Mouse (Mus musculus): ENCODE measurements around the gene Nln. TPM values are rescaled to one million over a fixed set of nuclear protein-coding genes. Genes with fewer than 3 reads are reported as not detected.

Nln gene
- polyA plus RNA-seq, 1 experiment, result 57.6 TPM

DNA sequence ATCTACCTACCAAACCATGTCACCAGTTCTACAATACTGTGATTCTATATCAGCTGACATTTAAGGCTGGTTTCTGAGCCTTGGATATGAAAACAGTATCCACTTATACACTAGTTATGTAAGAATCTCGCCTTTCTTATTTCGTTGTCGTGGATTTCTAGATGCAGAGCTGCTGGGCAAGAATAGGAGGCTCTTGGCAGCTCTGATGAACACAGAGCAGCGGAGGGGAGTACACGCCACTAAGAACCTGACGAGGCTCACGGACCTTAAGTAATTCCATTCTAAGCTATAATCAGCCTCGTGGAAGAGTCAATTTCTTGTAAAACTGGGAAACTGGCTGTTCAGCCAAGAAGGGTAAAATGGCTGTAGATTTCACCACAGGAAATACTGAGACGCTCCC is 37.1 kb downstream of the Nln start:
- H3K27ac ChIP-seq (ENCODE audit: insufficient read depth, low read length), result no peak overlapping the region
- H3K36me3 ChIP-seq (ENCODE audit: control insufficient read depth, insufficient read depth, low read length, poor library complexity, severe bottlenecking), result peaks cover 9% of the 10 kb centered on the region; the same call in 1 of the 2 replicates
- H3K4me3 ChIP-seq (ENCODE audit: low read depth, low read length), result no peak overlapping the region
- H3K9ac ChIP-seq (ENCODE audit: low read depth, poor library complexity, severe bottlenecking), result no peak overlapping the region
- no peaks in the 10 kb centered on the region for H3K4me1 ChIP-seq (ENCODE audit: control insufficient read depth, insufficient read depth, low read length)
- no peaks in the 10 kb centered on the region for H3K27me3 ChIP-seq (ENCODE audit: control insufficient read depth, insufficient read depth, low read length, poor library complexity, severe bottlenecking)
- no peaks in the 10 kb centered on the region for H3K9me3 ChIP-seq (replicated peaks; ENCODE audit: control insufficient read depth, insufficient read depth, low read length, poor library complexity, severe bottlenecking)
- TF ChIP-seq POLR2A (IDR thresholded peaks at IDR 0.05; ENCODE audit: insufficient read depth, low read length) (no peak), EP300 (IDR thresholded peaks at IDR 0.05; ENCODE audit: insufficient read depth, low read depth, low read length) (no peak), CTCF (IDR thresholded peaks at IDR 0.05; ENCODE audit: low read depth, low read length) (no peak)

DNA sequence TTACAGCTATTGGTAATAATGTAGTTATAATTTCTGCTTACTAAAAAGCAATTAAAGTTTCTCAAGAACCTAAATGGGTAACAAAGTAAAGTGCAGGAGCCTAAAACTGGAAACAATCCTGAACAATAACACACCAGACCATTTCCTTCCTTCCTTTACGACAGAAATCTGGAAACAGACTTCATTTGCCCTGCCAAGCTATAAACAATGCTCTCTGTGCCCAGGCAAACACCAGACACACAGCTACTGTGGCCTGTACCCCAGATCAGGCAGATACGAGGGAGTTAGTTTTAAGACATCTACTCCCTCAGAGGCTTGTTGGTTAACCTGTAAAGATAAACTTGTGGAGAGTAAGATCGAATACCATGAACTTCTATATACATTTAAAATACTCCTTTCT is 38.7 kb downstream of the Nln start:
- H3K27ac ChIP-seq (ENCODE audit: insufficient read depth, low read length), result no peak overlapping the region
- H3K9ac ChIP-seq (ENCODE audit: low read depth, poor library complexity, severe bottlenecking), result no peak overlapping the region
- H3K36me3 ChIP-seq (ENCODE audit: control insufficient read depth, insufficient read depth, low read length, poor library complexity, severe bottlenecking), result peaks cover 9% of the 10 kb centered on the region; the same call in 1 of the 2 replicates
- H3K27me3 ChIP-seq (ENCODE audit: control insufficient read depth, insufficient read depth, low read length, poor library complexity, severe bottlenecking), result no peaks in the 10 kb centered on the region
- no peaks in the 10 kb centered on the region for H3K9me3 ChIP-seq (replicated peaks; ENCODE audit: control insufficient read depth, insufficient read depth, low read length, poor library complexity, severe bottlenecking)
- H3K4me1 ChIP-seq (ENCODE audit: control insufficient read depth, insufficient read depth, low read length), result no peaks in the 10 kb centered on the region
- TF ChIP-seq CTCF (IDR thresholded peaks at IDR 0.05; ENCODE audit: low read depth, low read length) (no peak), EP300 (IDR thresholded peaks at IDR 0.05; ENCODE audit: insufficient read depth, low read depth, low read length) (no peak), POLR2A (IDR thresholded peaks at IDR 0.05; ENCODE audit: insufficient read depth, low read length) (no peak)
- H3K4me3 ChIP-seq (ENCODE audit: low read depth, low read length), result no peak overlapping the region

DNA sequence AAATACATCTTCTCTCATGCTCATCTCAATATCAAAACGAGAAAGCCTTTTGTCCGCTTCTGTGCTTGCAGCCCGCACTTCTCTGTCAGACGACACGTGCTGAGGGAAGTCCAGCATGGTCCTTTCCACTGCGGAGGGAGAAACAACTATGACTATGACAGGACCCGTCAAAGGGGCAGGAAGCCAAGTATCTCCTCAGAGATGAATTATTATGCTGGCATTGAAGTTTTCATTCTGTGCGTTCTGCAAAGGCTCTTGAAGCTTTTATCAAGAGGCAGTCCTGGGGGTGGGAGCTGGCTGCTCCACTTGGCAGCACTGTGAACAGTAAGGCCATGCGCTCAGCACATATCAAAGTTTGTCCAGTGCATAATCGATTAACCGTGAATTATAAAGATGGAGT is 40.2 kb downstream of the Nln start:
- H3K4me3 ChIP-seq (ENCODE audit: low read depth, low read length), result no peak overlapping the region
- no peak overlapping the region for H3K9ac ChIP-seq (ENCODE audit: low read depth, poor library complexity, severe bottlenecking)
- H3K4me1 ChIP-seq (ENCODE audit: control insufficient read depth, insufficient read depth, low read length), result no peaks in the 10 kb centered on the region
- peaks cover 9% of the 10 kb centered on the region; the same call in 1 of the 2 replicates for H3K36me3 ChIP-seq (ENCODE audit: control insufficient read depth, insufficient read depth, low read length, poor library complexity, severe bottlenecking)
- H3K27ac ChIP-seq (ENCODE audit: insufficient read depth, low read length), result no peak overlapping the region
- H3K9me3 ChIP-seq (replicated peaks; ENCODE audit: control insufficient read depth, insufficient read depth, low read length, poor library complexity, severe bottlenecking), result no peaks in the 10 kb centered on the region
- H3K27me3 ChIP-seq (ENCODE audit: control insufficient read depth, insufficient read depth, low read length, poor library complexity, severe bottlenecking), result no peaks in the 10 kb centered on the region
- TF ChIP-seq CTCF (IDR thresholded peaks at IDR 0.05; ENCODE audit: low read depth, low read length) (no peak), EP300 (IDR thresholded peaks at IDR 0.05; ENCODE audit: insufficient read depth, low read depth, low read length) (no peak), POLR2A (IDR thresholded peaks at IDR 0.05; ENCODE audit: insufficient read depth, low read length) (no peak)

DNA sequence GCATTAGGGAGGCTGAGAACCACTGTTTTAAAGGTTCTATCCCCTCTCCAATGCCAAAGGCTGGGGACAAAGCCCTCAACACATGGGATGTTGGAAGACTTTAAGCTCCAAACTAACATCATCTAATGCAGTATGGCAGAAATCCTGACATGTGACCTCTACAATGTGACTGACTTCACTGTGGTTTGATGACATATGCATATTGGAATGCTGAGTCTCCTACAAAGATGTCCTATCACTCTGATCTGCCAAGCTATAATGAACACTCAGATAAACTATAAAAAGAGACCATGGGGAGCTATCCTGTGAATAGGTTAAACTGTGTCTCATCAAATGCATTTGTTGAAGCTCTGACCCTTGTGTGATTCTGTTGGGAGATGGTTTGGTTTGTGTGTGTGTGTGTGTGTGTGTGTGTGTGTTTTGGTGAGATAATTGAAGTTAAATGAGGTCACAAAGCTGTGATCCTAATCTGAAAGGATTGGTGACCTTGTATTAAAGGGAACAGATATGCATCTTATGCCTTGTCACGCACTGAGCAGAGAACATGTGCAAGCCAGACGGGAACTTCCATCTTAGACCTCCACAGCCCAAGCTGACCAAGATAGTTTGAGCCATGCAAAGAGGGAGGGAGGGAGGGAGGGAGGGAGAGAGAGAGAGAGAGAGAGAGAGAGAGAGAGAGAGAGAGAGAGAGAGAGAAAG is 43.6 kb downstream of the Nln start:
- no peaks in the 10 kb centered on the region for H3K36me3 ChIP-seq (ENCODE audit: control insufficient read depth, insufficient read depth, low read length, poor library complexity, severe bottlenecking)
- H3K27me3 ChIP-seq (ENCODE audit: control insufficient read depth, insufficient read depth, low read length, poor library complexity, severe bottlenecking), result no peaks in the 10 kb centered on the region
- no peak for TF ChIP-seq CTCF (IDR thresholded peaks at IDR 0.05; ENCODE audit: low read depth, low read length)
- TF ChIP-seq POLR2A (IDR thresholded peaks at IDR 0.05; ENCODE audit: insufficient read depth, low read length), result no peak
- no peaks in the 10 kb centered on the region for H3K4me1 ChIP-seq (ENCODE audit: control insufficient read depth, insufficient read depth, low read length)
- H3K9me3 ChIP-seq (replicated peaks; ENCODE audit: control insufficient read depth, insufficient read depth, low read length, poor library complexity, severe bottlenecking), result no peaks in the 10 kb centered on the region
- no peak overlapping the region for H3K27ac ChIP-seq (ENCODE audit: insufficient read depth, low read length)
- H3K9ac ChIP-seq (ENCODE audit: low read depth, poor library complexity, severe bottlenecking), result no peak overlapping the region
- no peak overlapping the region for H3K4me3 ChIP-seq (ENCODE audit: low read depth, low read length)

DNA sequence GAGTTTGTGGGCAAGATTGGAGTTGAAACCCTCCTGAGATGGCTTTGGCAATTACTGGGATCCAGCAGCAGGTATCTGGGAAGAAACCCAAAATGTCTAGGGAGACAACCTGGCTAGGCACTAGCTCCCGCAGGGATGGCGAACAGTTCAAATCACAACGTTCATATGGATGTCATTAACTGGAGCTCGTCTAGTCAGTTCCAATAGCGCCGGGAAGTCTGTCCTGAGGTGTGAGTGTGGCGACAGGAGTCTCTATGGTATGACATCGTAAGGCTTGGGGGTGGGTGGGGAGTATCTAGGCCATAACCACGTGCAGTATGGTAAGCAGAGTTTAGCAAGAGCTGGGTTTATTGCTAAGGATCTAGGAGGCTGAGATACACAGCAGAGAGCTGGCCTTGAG is 46.4 kb downstream of the Nln start:
- TF ChIP-seq EP300 (IDR thresholded peaks at IDR 0.05; ENCODE audit: insufficient read depth, low read depth, low read length), result no peak
- no peak for TF ChIP-seq CTCF (IDR thresholded peaks at IDR 0.05; ENCODE audit: low read depth, low read length)
- no peak for TF ChIP-seq POLR2A (IDR thresholded peaks at IDR 0.05; ENCODE audit: insufficient read depth, low read length)

DNA sequence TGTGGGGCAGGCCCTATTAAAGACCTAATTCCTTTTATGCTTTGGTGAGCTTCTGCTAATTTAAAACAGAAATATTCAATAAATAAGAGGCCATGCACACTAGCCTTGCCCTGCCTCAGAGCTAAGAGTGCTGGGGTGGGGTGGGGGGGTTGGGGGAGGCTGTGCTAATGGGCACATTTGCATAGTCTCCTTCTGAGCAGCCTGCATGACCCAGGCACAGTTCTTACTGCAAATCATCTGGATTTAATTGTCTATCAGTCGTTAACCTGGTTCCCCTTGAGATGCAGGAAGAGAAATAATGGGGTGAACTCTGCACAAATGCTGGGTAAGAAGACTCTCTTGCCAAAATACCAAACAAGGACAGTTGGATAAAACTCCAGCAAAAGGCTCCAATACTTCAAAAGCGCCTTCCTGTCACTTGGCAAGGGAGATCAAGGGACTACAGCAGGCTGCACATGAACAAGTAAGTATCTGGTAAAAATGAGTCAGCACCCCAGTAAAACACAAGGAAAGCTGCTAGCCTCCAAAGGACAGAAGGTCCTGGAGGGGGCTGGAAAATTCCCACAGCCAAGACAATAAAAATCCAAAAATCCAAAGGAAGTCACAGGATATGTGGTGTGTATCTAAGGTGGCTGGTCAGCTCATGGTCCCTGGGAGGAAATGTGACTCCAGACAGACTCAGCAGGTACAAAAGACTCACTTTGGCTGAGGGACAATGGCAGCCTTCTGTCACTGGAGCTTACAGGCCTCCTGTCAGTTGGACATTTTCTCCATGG is 47.3 kb downstream of the Nln start:
- Histone ChIP-seq H3K36me3 (ENCODE audit: control insufficient read depth, insufficient read depth, low read length, poor library complexity, severe bottlenecking) (peaks cover 7% of the 10 kb centered on the region; the same call in 1 of the 2 replicates), H3K27me3 (ENCODE audit: control insufficient read depth, insufficient read depth, low read length, poor library complexity, severe bottlenecking) (no peaks in the 10 kb centered on the region), H3K4me1 (ENCODE audit: control insufficient read depth, insufficient read depth, low read length) (no peaks in the 10 kb centered on the region), H3K9me3 (replicated peaks; ENCODE audit: control insufficient read depth, insufficient read depth, low read length, poor library complexity, severe bottlenecking) (0 out of 2 replicates have a peak, but pooled peaks cover 3% of the 10 kb centered on the region), H3K9ac (ENCODE audit: low read depth, poor library complexity, severe bottlenecking) (no peak overlapping the region), H3K27ac (ENCODE audit: insufficient read depth, low read length) (no peak overlapping the region), H3K4me3 (ENCODE audit: low read depth, low read length) (no peak overlapping the region)
- TF ChIP-seq EP300 (IDR thresholded peaks at IDR 0.05; ENCODE audit: insufficient read depth, low read depth, low read length) (no peak), POLR2A (IDR thresholded peaks at IDR 0.05; ENCODE audit: insufficient read depth, low read length) (no peak), CTCF (IDR thresholded peaks at IDR 0.05; ENCODE audit: low read depth, low read length) (no peak)

More for the DNA sequence above, 46.4 kb downstream of the Nln start:
- no peaks in the 10 kb centered on the region for H3K27me3 ChIP-seq (ENCODE audit: control insufficient read depth, insufficient read depth, low read length, poor library complexity, severe bottlenecking)
- H3K27ac ChIP-seq (ENCODE audit: insufficient read depth, low read length), result no peak overlapping the region
- 0 out of 2 replicates have a peak, but pooled peaks cover 5% of the 10 kb centered on the region for H3K36me3 ChIP-seq (ENCODE audit: control insufficient read depth, insufficient read depth, low read length, poor library complexity, severe bottlenecking)
- H3K4me1 ChIP-seq (ENCODE audit: control insufficient read depth, insufficient read depth, low read length), result no peaks in the 10 kb centered on the region
- no peak overlapping the region for H3K4me3 ChIP-seq (ENCODE audit: low read depth, low read length)
- no peak overlapping the region for H3K9ac ChIP-seq (ENCODE audit: low read depth, poor library complexity, severe bottlenecking)
- 0 out of 2 replicates have a peak, but pooled peaks cover 2% of the 10 kb centered on the region for H3K9me3 ChIP-seq (replicated peaks; ENCODE audit: control insufficient read depth, insufficient read depth, low read length, poor library complexity, severe bottlenecking)

Measured in ES-Bruce4 (cell line).